Mouse (Mus musculus): ENCODE results near the gene Chrna5.

- TF ChIP-seq CTCF (IDR thresholded peaks at IDR 0.05; ENCODE audit: borderline replicate concordance, insufficient read depth, low read length), result no peak
- no peak for TF ChIP-seq POLR2A (IDR thresholded peaks at IDR 0.05; ENCODE audit: low read depth, low read length)
These were observed 9.7 kb downstream of the Chrna5 start for GRCm38 (mm10) chr9:54990362-54990761.

All from embryonic fibroblast, embryonic 13.5 days (primary cell).